Mouse (Mus musculus) layer of hippocampus, postnatal 10 days (tissue): ENCODE measurements around the gene Lmtk3. TPM values are rescaled to one million over a fixed set of nuclear protein-coding genes. Genes with fewer than 3 reads are reported as not detected.

ENCODE experiments used
- DNase-seq, 2 experiments: peaks; one replicate each; pipeline ENCODE4 v3.0.0; 2021; ENCODE audit warnings: low spot score in 2 of 2
- total RNA-seq, 2 experiments: library from RNA; stranded (reverse); gene quantifications; 2 replicates each; pipeline ENCODE4 v1.2.3; 2021

Lmtk3 gene
- total RNA-seq, 2 experiments from 2014 or later: 298 to 311 TPM

DNA sequence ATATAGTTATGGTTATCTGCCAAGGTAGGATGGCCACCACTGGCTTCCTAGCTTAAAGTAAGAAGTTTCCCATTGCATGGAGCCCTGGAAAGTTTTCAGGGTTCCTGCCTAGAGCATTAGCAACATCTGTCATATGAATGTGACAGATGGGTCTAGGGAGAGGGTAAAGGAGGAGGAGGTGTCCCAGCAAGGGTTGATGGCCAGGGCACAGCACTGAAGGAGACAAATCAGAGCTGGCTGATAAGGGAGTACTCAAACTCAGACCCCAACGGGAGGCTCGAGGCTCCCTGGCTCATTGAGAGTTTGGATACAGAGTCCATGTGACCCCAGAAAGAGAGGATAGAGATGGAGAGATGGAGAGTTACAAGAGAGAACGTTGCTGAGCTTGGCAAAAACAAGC is 67.1 kb downstream of the Lmtk3 start:
- no peak for DNase-seq

DNA sequence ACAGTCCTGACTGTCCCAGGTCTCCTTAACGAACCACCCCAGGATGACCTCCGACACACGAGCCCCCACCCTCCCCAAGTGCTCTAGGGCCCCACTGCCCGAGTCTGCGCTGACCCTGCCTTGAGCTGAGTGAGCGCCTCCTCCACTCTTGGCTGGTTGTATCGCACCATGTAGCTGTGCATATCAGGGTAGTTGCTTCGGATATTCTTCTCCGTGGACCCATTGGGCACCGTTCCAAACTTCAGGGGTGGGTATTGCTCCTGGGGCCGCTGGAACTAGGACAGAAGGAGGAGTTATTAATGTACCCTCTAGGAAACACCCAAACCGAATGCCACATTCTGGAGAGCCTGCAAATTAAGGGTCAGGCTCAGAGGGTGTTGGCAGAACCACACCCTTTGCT is 69.6 kb downstream of the Lmtk3 start:
- DNase-seq: no peak

Other genes with a start within 250 kb of the Lmtk3 start
- gene Hsd17b14, start 228.8 kb upstream of the Lmtk3 start, total RNA-seq: not detected
- 10 to 100 TPM; 20.8 to 22.9 TPM for gene Bcat2, start 213.6 kb upstream of the Lmtk3 start, total RNA-seq
- gene Fgf21, start 168.2 kb upstream of the Lmtk3 start, total RNA-seq: not detected
- gene Fut1, start 166.4 kb upstream of the Lmtk3 start, total RNA-seq: under 1 TPM; 0.20 to 0.71 TPM
- gene Izumo1, start 161.9 kb upstream of the Lmtk3 start, total RNA-seq: not detected
- gene Rasip1, start 156.2 kb upstream of the Lmtk3 start, total RNA-seq: 10 to 100 TPM; 13.9 to 14.5 TPM
- gene Mamstr, start 143.8 kb upstream of the Lmtk3 start, total RNA-seq: 1 to 10 TPM; 1.7 TPM
- under 1 TPM in 1 of 2 experiments, not detected in 1; 0.22 TPM for gene Fut2, start 117.3 kb upstream of the Lmtk3 start, total RNA-seq
- gene Ntn5, start 99.7 kb upstream of the Lmtk3 start, total RNA-seq: 1 to 10 TPM in 1 of 2 experiments, under 1 TPM in 1; 0.75 to 1.0 TPM
- under 1 TPM; 0.14 to 0.18 TPM for gene Sec1, start 89.3 kb upstream of the Lmtk3 start, total RNA-seq
- gene Car11, start 83.9 kb upstream of the Lmtk3 start, total RNA-seq: 100 to 1,000 TPM; 121 to 131 TPM
- 10 to 100 TPM; 37.1 to 43.4 TPM for gene Dbp, start 78.7 kb upstream of the Lmtk3 start, total RNA-seq
- 100 to 1,000 TPM; 497 to 584 TPM for gene Rpl18, start 68.3 kb upstream of the Lmtk3 start, total RNA-seq
- gene Sphk2, start 65.7 kb upstream of the Lmtk3 start, total RNA-seq: 10 to 100 TPM; 27.3 to 27.7 TPM
- gene Fam83e, start 62.5 kb upstream of the Lmtk3 start, total RNA-seq: under 1 TPM; 0.34 to 0.51 TPM
- not detected for gene Spaca4, start 57.9 kb upstream of the Lmtk3 start, total RNA-seq
- 10 to 100 TPM; 11.8 to 12.0 TPM for gene Sult2b1, start 931 bp downstream of the Lmtk3 start, total RNA-seq
- gene Cyth2, start 30.8 kb downstream of the Lmtk3 start, total RNA-seq: 100 to 1,000 TPM; 180 to 184 TPM
- 1 to 10 TPM; 2.0 to 2.6 TPM for gene Kcnj14, start 41.0 kb downstream of the Lmtk3 start, total RNA-seq
- gene Grwd1, start 47.2 kb downstream of the Lmtk3 start, total RNA-seq: 10 to 100 TPM; 27.0 to 27.3 TPM
- 10 to 100 TPM; 85.4 to 99.2 TPM for gene Kdelr1, start 89.0 kb downstream of the Lmtk3 start, total RNA-seq
- gene Grin2d, start 94.6 kb downstream of the Lmtk3 start, total RNA-seq: 10 to 100 TPM; 32.1 to 33.4 TPM
- gene Syngr4, start 113.0 kb downstream of the Lmtk3 start, total RNA-seq: under 1 TPM in 1 of 2 experiments, not detected in 1; 0.40 TPM
- 10 to 100 TPM; 23.9 TPM for gene Tmem143, start 113.2 kb downstream of the Lmtk3 start, total RNA-seq
- 1 to 10 TPM; 6.2 TPM for gene Emp3, start 137.7 kb downstream of the Lmtk3 start, total RNA-seq
- 1 to 10 TPM; 4.2 to 5.3 TPM for gene Ccdc114, start 140.3 kb downstream of the Lmtk3 start, total RNA-seq
- 1 to 10 TPM; 3.3 to 6.0 TPM for gene Abcc6, start 246.6 kb downstream of the Lmtk3 start, total RNA-seq
- gene Nomo1, start 250.0 kb downstream of the Lmtk3 start, total RNA-seq: 100 to 1,000 TPM; 109 to 113 TPM